Mouse (Mus musculus) embryo, embryonic 11 days (tissue): Measurements from ENCODE around the gene Fes.
"Not testable (repeated sequence)": the region's sequence is repeated elsewhere in the genome, so short reads cannot be mapped to it uniquely, and the experiment has no call there.

ENCODE experiments used
- DNase-seq: peaks from one replicate; pipeline ENCODE4 v3.0.0-alpha.2; 2015

Gene Fes

DNA sequence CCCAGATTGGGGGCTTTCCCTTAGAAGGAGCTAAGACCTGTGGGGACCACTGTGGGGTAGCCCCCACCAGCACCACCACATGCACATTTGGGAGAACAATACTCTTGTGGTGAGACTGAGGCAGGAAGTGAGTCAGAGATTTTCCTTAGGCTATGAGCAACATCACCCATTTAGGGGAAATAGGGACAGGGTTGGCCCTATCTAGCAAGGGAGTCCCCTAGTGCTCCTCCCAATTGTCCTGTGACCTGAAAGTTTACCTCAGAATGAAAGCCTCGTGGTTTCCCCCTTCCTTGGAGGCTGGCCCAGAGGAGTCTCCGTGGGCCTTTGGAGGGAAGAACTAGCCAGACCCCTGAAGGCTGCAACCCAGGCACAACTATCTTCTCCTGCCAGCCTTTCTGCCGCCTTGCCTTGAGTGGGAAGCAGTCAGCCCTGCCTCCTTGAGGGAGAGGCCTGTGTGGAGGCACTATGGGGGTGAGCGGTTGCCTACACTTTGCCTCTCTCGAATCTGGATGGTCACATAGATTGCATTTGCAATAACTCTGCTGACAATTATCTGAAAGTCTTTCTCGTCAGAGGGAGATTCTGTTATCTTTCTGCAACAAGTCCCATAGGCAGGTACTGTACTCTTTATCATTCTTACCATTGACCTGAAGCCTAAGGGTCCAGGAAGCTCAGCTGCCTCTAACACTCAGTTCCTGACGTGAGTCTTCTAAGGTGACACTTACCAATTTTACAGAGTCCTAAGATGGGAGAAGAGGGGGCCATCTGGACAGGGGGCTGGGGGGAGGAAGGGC is 16.6 kb upstream of the Fes start:
- no peak for DNase-seq

DNA sequence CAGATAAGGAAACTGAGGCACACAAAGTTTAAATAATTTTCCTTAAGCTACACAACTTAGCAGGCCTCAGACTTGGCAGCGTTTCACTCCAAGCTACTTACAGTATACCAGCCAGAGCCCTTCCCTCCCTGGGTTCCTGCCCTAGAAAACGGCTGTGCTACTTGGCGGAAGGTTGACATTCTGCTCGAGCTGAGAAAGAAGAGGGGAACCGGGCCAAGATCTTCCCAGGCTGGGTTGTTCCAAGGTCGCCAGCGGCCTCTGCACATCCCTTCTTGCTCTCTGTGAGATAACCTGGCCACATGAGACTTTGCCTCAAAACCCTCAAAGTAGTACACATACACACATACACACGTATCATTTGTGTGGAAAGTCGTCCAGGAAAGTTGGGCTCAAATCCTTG is 15.8 kb upstream of the Fes start:
- DNase-seq, result no peak

DNA sequence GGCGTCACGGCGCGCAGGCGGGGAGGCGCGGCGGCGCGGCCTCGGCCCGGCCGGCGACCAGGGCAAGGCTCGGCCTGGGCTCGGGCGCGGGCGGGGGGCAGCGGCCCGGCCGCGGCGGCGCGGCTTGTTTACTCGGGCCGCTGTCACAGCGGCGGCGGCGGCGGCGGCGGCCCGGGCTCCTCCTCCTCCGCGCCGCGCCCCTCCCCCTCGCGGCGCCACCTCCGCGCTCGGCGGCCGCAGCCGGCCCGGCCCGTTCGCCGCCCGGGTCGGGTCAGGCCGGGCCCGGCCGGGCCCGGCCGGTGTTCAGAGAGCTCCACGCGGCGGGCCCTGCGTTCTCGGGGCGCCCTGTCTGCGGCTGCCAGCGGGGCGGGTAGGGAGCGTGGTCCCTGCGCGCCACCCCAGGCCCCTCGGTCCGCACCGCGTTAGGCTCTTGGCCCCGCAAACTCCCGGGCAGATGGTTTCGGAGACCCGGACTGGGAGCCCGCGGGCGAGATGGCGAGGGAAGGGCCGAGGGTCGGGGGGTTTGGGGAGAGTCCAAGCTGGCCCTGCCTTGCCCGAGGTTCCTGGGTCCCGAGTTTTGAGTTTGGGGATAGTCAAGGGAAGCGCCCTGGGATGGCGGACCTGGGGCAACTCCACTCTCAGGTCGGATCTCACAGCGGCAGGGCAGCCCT is 15.0 kb upstream of the Fes start:
- peak; percentile 88 for DNase-seq

DNA sequence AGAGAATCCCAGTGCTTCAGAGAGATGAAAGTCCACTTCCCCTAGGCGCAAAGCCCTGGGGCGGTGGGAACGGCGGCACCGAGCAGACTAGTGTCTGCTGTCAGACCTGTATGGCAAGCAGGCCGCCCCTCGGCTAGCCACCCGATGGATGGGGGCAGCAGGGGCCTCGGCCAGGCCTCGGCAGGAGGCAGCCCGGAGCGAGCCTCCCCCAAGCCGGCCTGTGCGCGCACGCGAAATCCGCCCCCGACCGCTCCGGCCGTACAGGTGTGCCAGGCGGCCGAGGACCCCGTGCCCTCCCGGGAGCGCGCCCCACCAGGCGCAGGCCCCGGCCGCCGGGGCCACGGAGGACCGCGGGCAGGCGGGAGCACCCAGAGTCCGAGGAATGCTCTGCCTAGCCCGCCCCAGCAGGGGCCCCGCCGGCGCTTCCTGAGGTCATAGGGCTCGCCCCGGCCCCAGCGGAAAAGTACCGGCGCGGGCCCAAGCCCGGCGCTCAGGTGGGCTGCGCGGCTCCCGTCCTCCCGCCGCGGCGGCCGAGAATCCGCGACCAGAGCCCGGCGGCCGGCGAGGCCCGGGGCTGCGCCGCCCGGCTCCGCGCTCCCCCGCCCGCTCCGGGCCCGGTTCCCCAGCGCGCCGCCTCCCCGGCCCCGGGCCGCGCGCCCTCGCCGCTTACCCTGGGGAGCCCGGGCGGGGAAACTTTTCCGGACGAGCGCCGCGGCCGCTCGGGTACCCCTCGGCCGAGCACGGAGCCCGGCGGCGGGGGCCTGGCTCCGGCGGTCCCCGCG is 14.3 kb upstream of the Fes start:
- DNase-seq, result peak; percentile 63

DNA sequence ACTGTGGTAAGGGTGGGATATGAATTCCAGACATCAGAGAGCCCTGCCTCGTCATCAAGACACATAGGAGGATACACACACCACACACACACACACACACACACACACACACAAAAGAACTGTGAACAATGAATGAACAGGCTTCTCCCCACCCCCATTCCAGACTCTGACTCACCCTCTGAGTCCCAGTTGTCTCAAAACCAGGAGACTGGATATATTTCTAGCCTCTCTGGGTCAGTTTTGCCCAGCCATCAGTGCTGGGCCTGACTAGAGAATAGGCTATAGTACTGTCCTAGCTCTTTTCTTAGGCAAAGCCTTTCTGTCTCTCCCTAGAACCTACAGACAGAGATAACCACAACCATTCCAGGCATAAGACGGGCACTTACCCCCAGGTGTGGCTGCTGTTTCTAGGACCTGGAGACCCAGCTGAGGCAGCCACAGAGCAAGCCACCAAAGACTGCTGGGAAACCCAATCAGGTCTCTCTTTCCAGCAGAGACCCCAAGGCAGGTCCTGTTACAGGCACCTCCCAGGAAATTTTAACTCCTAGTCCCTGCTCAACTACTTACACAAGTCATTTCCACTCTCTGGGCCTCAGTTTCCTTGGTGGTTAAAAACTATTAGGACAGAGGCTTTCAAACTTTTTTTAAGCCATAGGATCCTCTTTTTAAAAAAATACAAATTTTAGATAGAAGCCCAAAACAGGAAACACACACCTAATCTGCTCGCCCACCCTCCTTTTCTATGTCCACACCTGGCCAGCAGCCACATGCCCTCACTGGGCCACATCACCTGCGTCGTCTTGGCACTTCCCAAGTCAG is 13.5 kb upstream of the Fes start:
- DNase-seq, result peak; percentile 26

DNA sequence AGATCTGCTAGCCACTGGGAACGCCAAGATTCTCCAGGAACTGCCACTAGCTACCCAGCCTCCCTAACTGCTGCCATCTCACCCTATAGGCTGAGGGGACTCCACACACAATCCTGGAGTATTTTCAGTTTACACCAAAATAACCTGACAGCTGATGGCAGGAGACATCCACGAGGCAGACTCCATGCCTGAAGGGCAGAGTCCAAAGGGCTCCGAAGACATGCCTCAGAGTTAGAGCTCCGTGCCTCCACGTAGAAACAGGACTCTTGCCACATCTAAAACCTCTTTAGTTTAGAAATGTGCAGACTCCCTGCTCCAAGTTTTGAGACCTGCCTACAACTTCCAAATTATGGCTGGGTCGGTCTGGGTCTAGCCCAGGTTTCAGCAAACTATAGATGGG is 12.8 kb upstream of the Fes start:
- no peak for DNase-seq

DNA sequence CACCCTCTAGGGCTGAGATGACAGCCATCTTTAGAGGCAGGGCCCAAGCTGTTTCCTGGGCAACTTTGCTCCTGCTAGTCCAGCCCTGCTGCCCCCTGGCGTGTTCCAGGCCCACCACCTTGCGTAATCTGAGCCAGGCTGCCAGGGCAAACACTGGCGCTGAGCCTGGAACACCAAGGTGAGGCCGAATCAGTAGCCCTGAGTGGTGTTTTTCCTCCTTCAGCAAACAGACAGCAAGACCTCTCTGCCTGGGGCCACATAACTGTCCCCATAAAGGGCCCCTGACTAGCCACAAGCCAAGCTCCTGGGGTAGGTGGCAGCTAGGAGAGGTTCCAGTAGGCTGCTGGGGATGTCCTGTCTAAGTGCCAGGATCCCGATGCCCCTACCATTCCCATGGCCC is 12.4 kb upstream of the Fes start:
- no peak for DNase-seq

DNA sequence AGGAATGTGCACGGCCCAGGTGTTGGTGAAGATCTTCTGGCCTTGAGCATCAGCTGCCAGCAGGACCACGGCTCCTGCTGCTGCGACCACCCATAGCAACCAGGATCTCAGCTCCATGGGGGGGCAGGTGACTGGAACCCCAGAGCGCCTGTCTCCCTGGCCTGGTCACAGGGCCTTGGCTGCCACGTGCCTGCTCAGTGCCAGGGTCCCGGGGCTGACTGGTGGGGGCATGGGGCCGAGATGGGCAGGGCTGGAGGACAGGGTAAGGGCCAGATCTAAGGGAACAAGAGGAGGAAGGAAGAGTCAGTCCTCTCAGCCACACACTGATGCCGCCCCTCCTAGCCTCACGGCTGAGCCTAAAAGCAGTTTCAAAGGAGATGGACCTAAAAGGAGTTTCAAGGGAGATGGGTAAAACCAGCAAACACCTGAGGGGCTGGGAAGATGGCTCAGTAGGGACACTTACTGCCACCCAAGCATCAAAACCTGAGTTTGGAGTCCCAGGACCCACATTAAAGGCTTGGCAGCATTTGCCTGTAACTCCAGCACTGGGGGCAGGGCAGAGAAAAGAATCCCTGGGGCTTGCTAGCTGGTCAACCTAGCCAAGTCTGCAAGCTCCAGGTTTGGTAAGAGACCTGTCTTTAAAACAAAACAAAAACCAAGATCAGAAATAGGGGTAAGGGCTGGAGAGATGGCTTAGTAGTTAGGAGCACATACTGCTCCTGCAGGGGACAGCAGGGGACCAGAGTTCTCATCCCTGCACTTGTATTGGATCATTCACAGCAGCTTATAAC is 11.1 kb upstream of the Fes start:
- DNase-seq, result no peak

DNA sequence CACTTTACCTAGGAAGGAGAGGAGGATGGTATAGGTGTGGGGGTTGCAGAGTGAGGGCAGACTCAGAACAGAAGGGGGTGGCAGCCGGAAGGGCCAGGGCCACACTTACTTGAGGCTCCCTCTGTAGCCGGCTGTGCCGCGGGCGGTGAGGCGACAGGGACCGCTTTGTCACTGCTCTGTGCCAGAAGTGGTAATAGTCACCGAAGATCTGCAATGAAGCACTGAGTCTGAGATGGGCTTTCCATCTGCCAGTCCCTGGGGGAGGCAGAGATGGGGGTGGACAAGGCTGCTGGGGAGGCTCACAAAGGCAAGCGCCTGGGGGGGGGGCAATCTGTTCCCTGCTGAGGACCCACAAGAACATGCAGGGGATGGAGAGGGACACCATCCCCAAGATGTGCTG is 10.2 kb upstream of the Fes start:
- DNase-seq, result no peak

DNA sequence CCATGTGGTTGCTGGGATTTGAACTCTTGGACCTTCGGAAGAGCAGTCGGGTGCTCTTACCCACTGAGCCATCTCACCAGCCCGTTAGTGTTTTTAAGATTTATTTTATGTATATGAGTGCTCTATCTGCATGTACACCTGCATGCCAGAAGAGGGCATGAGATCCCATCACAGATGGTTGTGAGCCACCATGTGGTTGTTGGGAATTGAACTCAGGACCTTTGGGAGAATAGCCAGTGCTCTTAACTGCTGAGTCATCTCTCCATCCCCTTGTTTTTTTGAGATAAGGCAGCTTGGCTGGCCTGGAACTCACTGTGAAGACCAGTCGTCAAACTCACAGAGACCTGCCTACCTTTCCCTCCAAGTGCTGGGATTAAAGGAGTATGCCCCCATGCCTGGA is 8.7 kb upstream of the Fes start:
- DNase-seq, result not testable (repeated sequence)

DNA sequence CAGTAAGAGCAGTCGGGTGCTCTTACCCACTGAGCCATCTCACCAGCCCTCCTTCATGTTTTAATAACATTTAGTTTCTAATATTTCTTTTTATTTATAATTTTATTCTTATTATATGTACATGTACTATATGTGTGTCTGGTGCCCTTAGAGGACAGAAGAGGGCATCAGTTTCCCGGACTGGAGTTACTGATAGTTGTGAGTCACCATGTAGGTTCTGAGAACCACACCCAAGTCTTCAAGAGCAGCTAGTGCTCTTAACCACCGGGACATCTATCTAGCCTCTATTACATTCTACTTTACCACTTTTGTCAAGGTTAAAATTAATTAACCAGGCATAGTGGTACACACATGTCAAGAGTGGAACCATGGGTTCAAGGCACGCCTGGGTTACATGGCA is 6.9 kb upstream of the Fes start:
- no peak for DNase-seq

DNA sequence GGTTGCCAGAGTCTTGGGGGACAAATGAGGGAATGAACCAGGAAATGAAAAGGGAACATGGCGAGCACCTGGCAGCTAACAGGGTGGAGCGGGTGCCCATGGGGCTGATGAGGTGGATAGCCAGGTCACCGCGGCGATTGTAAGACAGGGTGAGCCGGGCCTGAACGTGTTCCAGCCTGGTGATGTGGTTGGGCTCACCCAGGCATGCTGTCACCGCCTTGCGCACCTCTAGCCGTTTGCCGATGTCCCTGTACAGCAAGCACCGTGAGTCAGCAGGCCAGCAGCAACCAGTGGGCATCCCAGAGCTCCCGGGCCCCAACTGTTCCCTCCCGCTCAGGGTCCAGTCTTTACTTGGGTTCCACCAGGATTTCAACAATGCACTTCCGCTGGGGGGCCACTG is 4.4 kb upstream of the Fes start:
- no peak for DNase-seq

DNA sequence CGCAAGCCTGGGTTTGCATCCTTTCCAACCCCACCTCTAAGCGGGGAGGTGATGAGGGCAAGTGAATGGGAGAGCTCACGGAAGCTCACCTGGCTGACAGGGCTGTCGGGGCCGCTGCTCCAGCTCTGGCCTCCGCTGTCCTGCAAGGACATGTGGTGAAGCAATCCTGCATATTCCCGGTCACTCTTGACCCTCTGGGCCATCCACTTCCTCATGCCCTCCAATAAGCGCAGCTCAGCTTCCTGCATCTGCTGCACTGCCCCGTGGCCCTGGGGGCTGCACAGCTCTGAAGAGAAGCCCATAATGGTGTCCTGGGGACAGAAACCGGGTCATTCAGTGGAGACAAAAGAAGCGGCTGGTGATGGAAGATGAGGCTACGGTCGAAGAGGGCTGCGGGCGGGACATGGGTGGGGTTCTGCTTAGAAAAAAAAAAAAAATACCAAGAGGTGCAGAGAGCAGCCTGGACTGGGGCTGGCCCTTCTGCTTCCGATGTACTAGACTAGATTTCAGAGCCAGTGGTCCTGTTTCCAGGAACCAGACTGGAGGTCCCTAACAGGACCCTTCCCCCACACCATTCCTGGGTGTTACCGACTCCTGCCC is 613 bp downstream of the Fes start:
- no peak for DNase-seq

DNA sequence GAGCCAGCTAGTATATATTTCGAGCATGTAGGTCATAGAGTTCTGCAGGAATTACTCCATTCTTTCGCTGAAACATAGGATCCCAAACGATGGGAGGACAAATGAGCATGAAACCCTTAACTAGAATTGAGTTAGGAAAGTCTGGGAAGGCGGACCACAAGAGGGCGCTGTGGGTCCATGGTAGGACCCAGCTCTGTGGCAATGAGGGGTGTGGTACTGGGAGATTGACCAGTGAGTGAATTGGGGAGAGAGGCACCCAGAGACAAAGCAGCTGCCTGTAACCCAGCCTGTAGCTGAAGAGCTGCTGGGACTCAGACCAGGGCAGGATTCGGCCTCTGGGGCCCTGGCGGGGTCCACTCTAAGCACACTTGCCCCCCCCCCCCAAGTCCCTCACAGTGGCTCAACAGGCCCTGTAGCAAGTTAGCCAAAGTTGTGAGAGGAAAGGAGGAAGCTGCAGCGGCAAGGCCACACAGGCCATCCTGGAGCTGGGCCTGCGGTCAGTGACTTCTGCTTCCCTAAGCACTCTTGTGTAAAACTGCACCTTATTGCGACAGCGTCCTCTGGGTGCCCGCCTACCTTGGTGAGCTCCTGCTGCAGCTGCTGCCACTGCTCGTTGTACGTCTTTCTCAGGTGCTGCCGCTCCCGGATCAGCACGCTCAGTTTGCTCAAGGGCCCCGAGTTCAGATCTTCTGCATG is 1.4 kb downstream of the Fes start:
- peak; percentile 92 for DNase-seq

DNA sequence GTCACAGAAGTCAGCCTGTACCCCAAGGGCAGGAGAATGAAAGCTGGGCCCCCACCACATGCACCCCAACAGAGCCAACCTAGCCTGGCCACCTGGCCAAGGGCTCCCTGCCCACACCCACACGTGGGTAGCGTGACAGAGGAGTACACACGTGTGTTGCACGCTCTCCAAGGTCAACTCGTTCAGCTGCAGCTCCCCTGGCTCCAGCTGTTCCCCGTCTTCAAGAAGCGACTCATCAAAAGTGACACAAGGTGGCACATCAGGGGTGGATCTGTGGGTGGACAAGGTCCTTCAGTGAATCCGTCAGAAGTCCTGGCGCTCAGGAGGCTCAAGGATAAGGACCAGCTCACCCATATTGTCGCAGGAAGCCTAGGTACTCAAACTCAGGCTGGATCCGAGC is 4.8 kb downstream of the Fes start:
- DNase-seq, result no peak

DNA sequence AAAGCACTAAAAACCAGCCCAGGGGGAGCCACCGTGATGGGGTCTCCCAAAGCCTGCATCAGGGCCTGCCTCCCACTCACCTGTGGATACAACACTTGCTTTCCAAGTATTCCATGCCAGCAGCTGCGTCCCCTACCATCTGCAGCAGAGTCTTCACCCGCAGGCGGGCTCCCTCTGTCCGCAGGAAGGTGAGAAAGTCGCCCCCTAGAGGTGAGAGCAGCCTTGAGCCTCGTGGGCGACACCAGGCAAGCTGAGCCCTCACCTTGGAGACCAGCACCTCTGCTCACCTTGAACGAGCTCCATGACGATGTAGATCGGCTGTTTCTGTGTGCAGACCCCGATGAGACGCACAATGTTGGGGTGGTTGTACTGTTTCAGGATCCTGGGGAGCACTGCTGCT is 8.2 kb downstream of the Fes start:
- DNase-seq, result peak; percentile 52

DNA sequence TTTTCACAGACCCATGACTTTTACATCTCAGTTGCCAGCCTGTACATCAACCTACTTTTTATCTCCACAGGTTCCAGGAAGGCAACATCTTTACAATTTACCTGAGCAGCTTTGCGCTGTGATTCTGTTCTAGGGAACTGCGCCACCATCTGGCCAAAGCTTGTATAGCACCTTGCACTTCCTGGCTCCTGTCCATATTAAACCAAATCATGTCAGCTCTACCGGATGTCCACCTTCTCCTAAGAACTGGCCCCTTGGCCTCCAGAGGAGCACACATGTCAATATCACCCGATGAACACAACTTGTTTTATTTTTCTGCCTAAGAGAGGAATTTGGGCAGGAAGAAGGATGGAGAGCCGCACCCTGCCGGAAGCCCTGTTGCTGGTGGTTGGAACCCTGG is 10.3 kb downstream of the Fes start:
- DNase-seq, result peak; percentile 59

DNA sequence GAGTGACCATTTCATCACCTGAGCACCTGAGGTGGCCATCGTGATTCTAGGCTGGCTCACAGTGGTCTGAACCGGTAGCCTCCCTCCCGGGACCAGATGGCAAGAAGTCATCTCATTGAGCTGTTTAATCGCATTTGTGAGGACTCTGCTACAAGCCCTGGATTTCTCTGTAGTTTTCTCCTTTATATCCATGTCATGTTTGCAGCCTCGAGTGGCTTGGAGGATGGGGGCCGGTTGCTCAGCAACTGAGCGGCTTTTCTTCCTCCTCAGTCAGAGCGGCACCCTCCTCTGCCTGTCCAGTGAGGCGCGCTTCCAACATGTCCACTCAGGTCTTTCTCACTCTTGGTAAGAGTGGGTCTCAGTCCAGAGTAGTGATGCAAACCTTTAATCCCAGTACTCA is 11.6 kb downstream of the Fes start:
- no peak for DNase-seq

DNA sequence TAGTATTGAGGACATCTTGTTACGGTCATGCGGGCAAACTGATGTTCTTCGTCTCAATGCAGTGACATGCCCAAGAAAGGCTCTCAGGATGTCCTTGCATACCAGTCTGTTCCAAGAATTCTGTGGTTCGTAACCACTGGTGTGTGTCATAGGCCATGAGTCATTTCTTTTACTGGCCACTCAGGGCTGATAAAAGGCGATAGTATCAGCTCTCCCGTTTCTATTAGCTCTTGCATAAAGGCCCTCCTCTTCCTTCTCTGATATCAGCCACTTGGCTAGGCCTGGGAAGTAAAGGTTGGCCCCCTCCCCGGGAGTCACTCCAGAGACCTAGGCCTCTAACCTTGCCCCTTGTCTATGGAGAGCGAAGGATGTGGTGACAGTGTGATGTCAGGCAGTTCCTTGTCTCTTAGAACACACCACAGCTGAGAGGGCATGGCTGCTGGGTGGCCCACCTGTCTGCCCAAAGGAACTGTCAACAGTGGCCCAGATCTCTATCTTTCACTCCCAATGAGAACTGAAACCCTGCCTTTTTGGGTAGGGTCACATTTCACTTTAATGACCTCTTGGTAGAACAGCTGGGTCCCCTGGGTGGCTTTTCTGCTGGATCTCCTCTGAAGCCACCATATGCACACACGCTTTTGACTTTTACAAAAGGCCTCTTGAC is 12.2 kb downstream of the Fes start:
- DNase-seq, result no peak

DNA sequence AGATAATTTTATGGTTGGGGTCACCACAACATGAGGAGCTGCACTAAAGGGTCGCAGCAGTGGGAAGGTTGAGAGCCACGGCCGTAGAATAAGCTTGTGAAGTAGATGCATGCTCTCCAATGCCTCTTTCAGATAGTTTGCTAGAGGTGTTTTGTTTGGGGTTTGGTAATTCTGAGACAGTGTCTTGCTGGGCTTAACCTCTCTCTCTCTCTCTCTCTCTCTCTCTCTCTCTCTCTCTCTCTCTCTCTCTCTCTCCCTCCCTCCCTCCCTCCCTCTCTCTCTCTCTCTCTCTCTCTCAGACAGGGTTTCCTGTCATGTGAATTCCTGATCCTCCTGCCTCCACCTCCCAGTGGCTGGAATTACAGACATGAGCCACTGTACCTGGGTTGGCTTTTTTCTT is 13.0 kb downstream of the Fes start:
- DNase-seq, result no peak

DNA sequence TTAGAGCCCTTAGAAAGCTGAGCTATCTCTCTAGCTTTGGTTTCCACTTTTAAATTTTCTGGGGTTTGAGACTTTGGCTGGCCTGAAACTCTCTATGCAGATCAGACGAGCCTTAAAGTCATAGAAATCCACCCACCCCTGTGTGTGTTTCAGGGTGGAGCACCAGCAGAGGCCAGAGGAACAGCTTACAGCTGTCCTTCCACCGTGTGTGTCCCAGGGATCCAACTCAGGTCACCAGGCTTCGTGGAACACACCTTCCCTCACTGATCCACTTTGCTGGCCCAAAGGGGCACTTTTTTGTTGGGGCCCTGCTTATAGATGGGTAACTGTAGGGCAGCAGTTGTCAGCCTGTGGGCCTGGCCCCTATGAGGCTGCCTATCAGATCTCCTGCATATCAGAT is 13.5 kb downstream of the Fes start:
- DNase-seq, result no peak
